Mouse (Mus musculus) C2C12 (cell line): ENCODE results near the gene Tnnc2.

Source experiments
- CTCF ChIP-seq: IDR thresholded peaks from one replicate; pipeline ENCODE4 v1.5.1; 2011; ENCODE audit not compliant: control insufficient read depth, insufficient read depth, insufficient read length
- MYOD1 ChIP-seq: IDR thresholded peaks from one replicate; pipeline ENCODE4 v1.6.1; 2011; ENCODE audit warnings: low read depth; ENCODE audit not compliant: control insufficient read depth, insufficient read length

- TF ChIP-seq CTCF, result no peak
- no peak for TF ChIP-seq MYOD1
Measured at GRCm38 (mm10) chr2:164748191-164748590, 31.6 kb downstream of the Tnnc2 start.
